ENCODE assay signal across 8 mouse cellular contexts in the genomic region with DNA sequence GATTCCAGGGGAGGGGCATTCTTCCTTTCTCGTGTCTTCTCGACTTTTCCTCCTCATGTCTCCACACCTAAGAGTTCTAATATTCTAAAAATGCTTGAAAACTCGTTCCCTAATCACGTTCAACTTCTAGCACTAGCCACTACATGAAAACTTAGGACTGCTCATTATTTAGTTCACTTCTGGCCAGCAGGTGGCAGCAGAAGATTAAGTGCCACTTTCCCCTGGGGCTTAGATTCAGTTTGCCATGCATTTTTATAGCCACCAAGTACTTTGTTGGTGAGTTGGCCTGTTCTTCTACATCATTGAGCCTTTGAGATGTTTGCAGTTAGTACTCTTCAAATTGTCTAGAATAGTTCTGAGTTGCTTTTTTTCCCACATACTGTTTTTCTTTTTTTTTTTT. TPM values are rescaled to one million over a fixed set of nuclear protein-coding genes. Genes with fewer than 3 reads are reported as not detected.
A peak's percentile ranks its signal among the peaks of the same experiment; 100 is the strongest.
DNase-seq lines count a peak whose midpoint lies in the region; ATAC-seq lines count a peak whose summit lies in the region.

No protein-coding gene starts in this region.

- 5% methylated on average over 4 of the region's 4 CpGs for WGBS in kidney, embryonic 15.5 days
- 5% methylated on average over 4 of the region's 4 CpGs for WGBS in intestine, embryonic 16.5 days
- 8% methylated on average over 4 of the region's 4 CpGs for WGBS in midbrain, embryonic 15.5 days

- DNase-seq in kidney, adult 11 months, result peak; percentile 64
- DNase-seq in cerebellum, adult 9-11 months, result peak; percentile 72
- peak; percentile 60 to 91 for DNase-seq in frontal cortex, adult 2 months (ENCODE audit: extremely low spot score in 1 of 2, low spot score in 1 of 2)
- peak; percentile 80 to 87 for DNase-seq in left cerebral cortex, postnatal 25 days (ENCODE audit: low spot score in 2 of 2)
- peak; percentile 82 for DNase-seq in splenic B cell, adult 2 months (ENCODE audit: low read depth, low spot score)

- H3K27me3 ChIP-seq in kidney, embryonic 15.5 days, result peaks cover 3% of the 10 kb centered on the region; the same call in 1 of the 2 replicates
- no peaks in the 10 kb centered on the region for H3K27me3 ChIP-seq in intestine, embryonic 16.5 days (replicated peaks; ENCODE audit: control insufficient read depth, insufficient read depth, low read length)
- no peaks in the 10 kb centered on the region for H3K27me3 ChIP-seq in midbrain, embryonic 15.5 days (replicated peaks)
- no peaks in the 10 kb centered on the region for H3K27me3 ChIP-seq in splenic B cell, adult 2 months (ENCODE audit: control insufficient read depth, insufficient read depth, low read length, poor library complexity, severe bottlenecking)

- H3K9me3 ChIP-seq in kidney, embryonic 15.5 days (replicated peaks), result no peaks in the 10 kb centered on the region
- no peaks in the 10 kb centered on the region for H3K9me3 ChIP-seq in intestine, embryonic 16.5 days (ENCODE audit: control insufficient read depth, low read length)
- H3K9me3 ChIP-seq in midbrain, embryonic 15.5 days, result no peaks in the 10 kb centered on the region

- no peak overlapping the region for H3K9ac ChIP-seq in kidney, embryonic 15.5 days
- no peak overlapping the region for H3K9ac ChIP-seq in intestine, embryonic 16.5 days (ENCODE audit: low read depth, low read length)
- no peak overlapping the region for H3K9ac ChIP-seq in midbrain, embryonic 15.5 days

- no peak overlapping the region for H3K4me3 ChIP-seq in kidney, embryonic 15.5 days (replicated peaks)
- H3K4me3 ChIP-seq in intestine, embryonic 16.5 days (ENCODE audit: low read length), result no peak overlapping the region
- no peak overlapping the region for H3K4me3 ChIP-seq in midbrain, embryonic 15.5 days

- no peak for ATAC-seq in kidney, embryonic 15.5 days (replicated peaks; ENCODE audit: low FRiP score)
- peak; percentile 66 for ATAC-seq in intestine, embryonic 16.5 days
- ATAC-seq in midbrain, embryonic 15.5 days (replicated peaks), result 0 out of 2 replicates have a peak, but pooled peaks have one; percentile 33

- H3K36me3 ChIP-seq in kidney, embryonic 15.5 days, result no peaks in the 10 kb centered on the region
- H3K36me3 ChIP-seq in intestine, embryonic 16.5 days (ENCODE audit: control insufficient read depth, insufficient read depth, low read length), result no peaks in the 10 kb centered on the region
- H3K36me3 ChIP-seq in midbrain, embryonic 15.5 days (replicated peaks), result no peaks in the 10 kb centered on the region
- H3K36me3 ChIP-seq in splenic B cell, adult 2 months (ENCODE audit: control insufficient read depth, insufficient read depth, low read length, poor library complexity, severe bottlenecking), result no peaks in the 10 kb centered on the region

- no peak overlapping the region for H3K4me2 ChIP-seq in kidney, embryonic 15.5 days
- no peak overlapping the region for H3K4me2 ChIP-seq in intestine, embryonic 16.5 days (ENCODE audit: low read depth, low read length)
- no peak overlapping the region for H3K4me2 ChIP-seq in midbrain, embryonic 15.5 days

- H3K4me1 ChIP-seq in kidney, embryonic 15.5 days, result peaks cover 7% of the 10 kb centered on the region
- no peaks in the 10 kb centered on the region for H3K4me1 ChIP-seq in intestine, embryonic 16.5 days (ENCODE audit: control insufficient read depth, insufficient read depth, low read length)
- no peaks in the 10 kb centered on the region for H3K4me1 ChIP-seq in midbrain, embryonic 15.5 days

- intact Hi-C loops in left cerebral cortex, postnatal 25 days (cut with DNase I), result loop anchor here (1.0 to 2.0 kb wide), 2 partner anchors 144 to 228 kb away; no protein-coding TSS in a partner anchor

- no peak overlapping the region for H3K27ac ChIP-seq in kidney, embryonic 15.5 days
- H3K27ac ChIP-seq in intestine, embryonic 16.5 days (ENCODE audit: low read length), result no peak overlapping the region
- H3K27ac ChIP-seq in midbrain, embryonic 15.5 days, result no peak overlapping the region

RNA-seq across cellular contexts. Expression of a gene that starts 6.5 kb away (rescaled TPM):
- polyA plus RNA-seq in kidney, embryonic 15.5 days (2015; fragmentation: Nextera tagmentation; extraction: Ambion mirVana), result 30.9 and 31.4 TPM in 2 replicates
- polyA plus RNA-seq in frontal cortex, adult 2 months (2012; rRNA removed), result 12.0 and 12.6 TPM in 2 replicates
- 23.2 and 24.2 TPM in 2 replicates for polyA plus RNA-seq in intestine, embryonic 16.5 days (2015; fragmentation: Nextera tagmentation; extraction: Ambion mirVana)
- total RNA-seq in left cerebral cortex, postnatal 25 days (2021), result 10 to 100 TPM; 21.7 to 22.1 TPM
- polyA plus RNA-seq in midbrain, embryonic 15.5 days (2015; fragmentation: Nextera tagmentation; extraction: Ambion mirVana), result 22.7 and 25.8 TPM in 2 replicates

RNA-seq across cellular contexts. Expression of a gene that starts 47.1 kb away (rescaled TPM):
- 1.9 and 2.2 TPM in 2 replicates for polyA plus RNA-seq in kidney, embryonic 15.5 days (2015; fragmentation: Nextera tagmentation; extraction: Ambion mirVana)
- 3.4 and 4.0 TPM in 2 replicates for polyA plus RNA-seq in frontal cortex, adult 2 months (2012; rRNA removed)
- 2.8 and 3.6 TPM in 2 replicates for polyA plus RNA-seq in intestine, embryonic 16.5 days (2015; fragmentation: Nextera tagmentation; extraction: Ambion mirVana)
- 10 to 100 TPM; 26.1 to 27.9 TPM for total RNA-seq in left cerebral cortex, postnatal 25 days (2021)
- polyA plus RNA-seq in midbrain, embryonic 15.5 days (2015; fragmentation: Nextera tagmentation; extraction: Ambion mirVana), result 0.23 and 0.35 TPM in 2 replicates
